ENCODE assay signal across 16 mouse cellular contexts in genomic region chr3:79810563-79810962, GRCm38 (mm10). TPM values are rescaled to one million over a fixed set of nuclear protein-coding genes. Genes with fewer than 3 reads are reported as not detected.
"Had no signal": no experiment of that assay in that cellular context is flagged by ENCODE, and none has a peak within 500 bp of the region (broad histone marks: within the 10 kb centered on the region; RNA-seq: fewer than 3 reads in every experiment).

No protein-coding gene starts in this region.

- H3K4me3 ChIP-seq: megakaryocyte, embryonic 14.5 days; midbrain, embryonic 13.5 days; midbrain, embryonic 15.5 days; neural tube, embryonic 12.5 days; stomach, embryonic 15.5 days had no signal

- ATAC-seq: midbrain, embryonic 13.5 days; midbrain, embryonic 15.5 days had no signal

- DNase-seq: lung, adult 18-20 months; lung, postnatal 10 days; lung, postnatal 4 days; right cerebral cortex, postnatal 14 days; thymus, adult 2 months; thymus, postnatal 25 days; thymus, postnatal 4 days had no signal

- H3K9ac ChIP-seq: lung, embryonic 14.5 days; midbrain, embryonic 13.5 days; midbrain, embryonic 15.5 days; neural tube, embryonic 12.5 days; stomach, embryonic 15.5 days had no signal

- H3K4me2 ChIP-seq: lung, embryonic 14.5 days; midbrain, embryonic 11.5 days; midbrain, embryonic 13.5 days; midbrain, embryonic 15.5 days; neural tube, embryonic 12.5 days; stomach, embryonic 15.5 days had no signal

- H3K27me3 ChIP-seq: midbrain, embryonic 13.5 days; midbrain, embryonic 15.5 days; neural tube, embryonic 12.5 days; stomach, embryonic 15.5 days had no signal

- H3K9me3 ChIP-seq: megakaryocyte, embryonic 14.5 days; midbrain, embryonic 13.5 days; midbrain, embryonic 15.5 days; neural tube, embryonic 12.5 days; stomach, embryonic 15.5 days had no signal

- H3K36me3 ChIP-seq: midbrain, embryonic 13.5 days; midbrain, embryonic 15.5 days; neural tube, embryonic 12.5 days; stomach, embryonic 15.5 days had no signal

- H3K27ac ChIP-seq: midbrain, embryonic 13.5 days; midbrain, embryonic 15.5 days; neural tube, embryonic 12.5 days; stomach, embryonic 15.5 days; stomach, postnatal 0 days had no signal

- H3K4me1 ChIP-seq: midbrain, embryonic 13.5 days; midbrain, embryonic 15.5 days; neural tube, embryonic 12.5 days; stomach, embryonic 15.5 days had no signal

RNA-seq across cellular contexts. Expression of gene Tmem144, which starts 42.0 kb away (rescaled TPM):
- total RNA-seq: monocyte, adult 5-6 weeks had no signal
